ENCODE assay signal across 19 mouse cellular contexts in the genomic region with DNA sequence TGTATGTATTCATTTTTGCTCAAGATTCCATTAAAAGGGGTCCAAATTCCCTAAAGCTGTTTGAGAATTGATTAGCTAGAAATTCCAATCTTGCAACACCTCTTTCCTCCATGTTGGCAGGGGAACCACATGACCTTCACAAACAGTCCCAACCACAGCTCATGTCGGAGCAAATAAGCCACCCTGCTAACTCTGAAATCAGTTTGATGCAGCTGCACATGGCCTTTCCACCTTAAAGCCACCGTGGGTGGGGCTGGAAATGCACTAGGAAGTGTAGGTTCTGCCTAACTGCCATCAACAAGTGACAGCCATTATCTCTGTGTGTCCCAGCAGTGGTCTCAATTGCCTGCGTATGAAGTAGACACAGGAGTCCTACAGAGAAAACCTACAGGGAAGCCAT.
"Had no signal": no experiment of that assay in that cellular context is flagged by ENCODE, and none has a peak within 500 bp of the region (broad histone marks: within the 10 kb centered on the region; RNA-seq: fewer than 3 reads in every experiment).

No protein-coding gene starts in this region.

- H3K4me1 ChIP-seq: liver, embryonic 15.5 days; midbrain, embryonic 10.5 days; midbrain, embryonic 12.5 days; neural tube, embryonic 13.5 days; neural tube, embryonic 15.5 days had no signal

- H3K4me3 ChIP-seq: liver, embryonic 15.5 days; megakaryocyte, embryonic 14.5 days; midbrain, embryonic 10.5 days; midbrain, embryonic 12.5 days; myocyte; neural tube, embryonic 13.5 days; neural tube, embryonic 15.5 days had no signal

- DNase-seq: lung, adult 18-20 months; lung, embryonic 14.5 days; lung, postnatal 10 days; lung, postnatal 4 days; midbrain, embryonic 14.5 days; right cerebral cortex, postnatal 25 days; right cerebral cortex, postnatal 4 days; spleen, adult 18-20 months; thymus, adult 18-20 months; thymus, postnatal 14 days; thymus, postnatal 36 days had no signal

- H3K4me2 ChIP-seq: liver, embryonic 15.5 days; lung, embryonic 14.5 days; midbrain, embryonic 12.5 days; neural tube, embryonic 13.5 days; neural tube, embryonic 15.5 days had no signal

- H3K27me3 ChIP-seq: liver, embryonic 15.5 days; megakaryocyte, embryonic 14.5 days; midbrain, embryonic 12.5 days; neural tube, embryonic 13.5 days; neural tube, embryonic 15.5 days had no signal

- H3K9ac ChIP-seq: liver, embryonic 15.5 days; lung, embryonic 14.5 days; midbrain, embryonic 12.5 days; neural tube, embryonic 13.5 days; neural tube, embryonic 15.5 days had no signal

- ATAC-seq: midbrain, embryonic 16.5 days had no signal

- H3K36me3 ChIP-seq: liver, embryonic 15.5 days had no signal

- H3K9me3 ChIP-seq: liver, embryonic 15.5 days; megakaryocyte, embryonic 14.5 days; midbrain, embryonic 10.5 days; midbrain, embryonic 12.5 days; neural tube, embryonic 13.5 days; neural tube, embryonic 15.5 days had no signal

- H3K27ac ChIP-seq: liver, embryonic 15.5 days; midbrain, embryonic 10.5 days; midbrain, embryonic 12.5 days; neural tube, embryonic 13.5 days; neural tube, embryonic 15.5 days had no signal
